Mouse (Mus musculus) monocyte, adult 2 months (primary cell): ENCODE results near the gene Ccdc141.

ENCODE experiments used
- DNase-seq, 2 experiments: peaks; one replicate each; pipeline ENCODE4 v3.0.0; 2022; ENCODE audit warnings: low spot score in 2 of 2, low read depth in 1 of 2

Ccdc141 gene

DNA sequence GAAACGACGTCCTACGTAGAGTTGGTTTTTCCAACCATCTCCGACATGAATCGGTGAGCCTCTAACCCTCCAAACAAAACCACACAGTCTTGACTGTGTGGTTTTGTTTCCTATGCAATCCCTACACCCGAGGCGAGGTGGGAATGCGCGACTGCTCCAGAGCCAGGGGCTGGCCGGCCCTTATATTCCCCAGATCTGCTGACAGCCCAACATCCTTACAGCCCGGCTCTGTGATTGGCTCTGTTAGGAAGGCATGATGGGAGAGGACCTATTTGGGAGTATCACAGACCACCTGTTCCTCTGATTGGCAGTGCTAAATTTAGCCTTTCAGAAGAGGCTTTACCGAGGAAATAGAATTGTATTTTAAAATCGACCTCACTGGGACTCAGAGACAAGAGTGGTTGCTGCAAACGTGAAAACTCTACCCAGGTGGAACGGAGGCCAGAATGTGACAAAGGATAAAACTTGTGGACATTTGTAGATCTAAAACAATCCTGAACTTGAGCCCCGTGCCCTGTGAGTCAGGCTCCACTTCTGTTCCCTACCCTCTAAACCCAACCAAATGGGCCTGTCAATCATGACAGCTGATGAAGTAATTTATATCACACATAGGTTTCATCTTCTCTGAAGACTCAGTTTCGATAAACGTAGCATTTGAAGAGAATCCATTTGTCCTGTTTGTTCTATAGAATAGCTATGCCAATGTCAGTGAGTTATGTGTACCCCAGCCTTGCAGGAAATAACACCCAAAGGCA, 187.9 kb downstream of the Ccdc141 start, which contains the start of gene Ttn:
Gene Ttn, minus strand, starts transcription at position 157 of the 755 bp plus-strand sequence.
- no peak for DNase-seq

DNA sequence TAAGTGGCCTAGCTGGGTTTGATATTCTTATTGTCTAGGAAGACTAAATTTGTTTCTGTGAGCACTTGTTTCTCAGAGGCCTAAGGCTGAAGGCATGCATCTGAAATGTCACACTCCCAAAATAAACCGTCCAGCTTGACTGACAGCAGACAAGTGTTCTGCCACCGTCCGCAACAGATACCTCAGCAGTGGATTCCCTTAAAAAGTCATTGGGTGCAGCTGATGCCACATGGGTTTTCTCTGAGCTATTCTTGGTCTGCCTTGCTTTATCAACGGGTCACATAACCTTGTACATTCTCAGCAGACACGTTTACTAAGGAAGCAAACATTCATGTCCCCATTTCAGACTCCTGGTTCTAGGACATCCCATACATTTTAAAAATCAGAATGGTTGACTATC, 188.7 kb downstream of the Ccdc141 start:
- DNase-seq = no peak

DNA sequence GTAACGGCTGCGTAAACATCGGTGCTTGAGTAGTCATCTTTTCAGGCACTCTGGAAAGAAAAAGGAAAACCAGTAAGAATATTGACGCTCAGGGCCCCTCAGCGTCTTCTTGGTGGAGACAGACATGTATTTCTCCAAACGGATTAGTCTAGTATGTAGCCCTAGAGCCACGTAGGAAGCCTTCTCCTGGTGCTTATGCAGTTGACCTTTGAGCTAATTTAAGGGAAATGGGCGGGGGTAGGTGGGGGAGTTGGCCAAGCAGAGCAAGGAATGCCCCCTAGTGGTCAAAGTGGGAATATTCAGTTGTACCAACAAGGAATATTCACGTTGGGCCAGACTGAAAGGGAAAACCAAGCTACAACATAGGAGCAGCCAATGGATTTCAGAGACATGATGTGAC, 190.3 kb downstream of the Ccdc141 start:
- no peak for DNase-seq

DNA sequence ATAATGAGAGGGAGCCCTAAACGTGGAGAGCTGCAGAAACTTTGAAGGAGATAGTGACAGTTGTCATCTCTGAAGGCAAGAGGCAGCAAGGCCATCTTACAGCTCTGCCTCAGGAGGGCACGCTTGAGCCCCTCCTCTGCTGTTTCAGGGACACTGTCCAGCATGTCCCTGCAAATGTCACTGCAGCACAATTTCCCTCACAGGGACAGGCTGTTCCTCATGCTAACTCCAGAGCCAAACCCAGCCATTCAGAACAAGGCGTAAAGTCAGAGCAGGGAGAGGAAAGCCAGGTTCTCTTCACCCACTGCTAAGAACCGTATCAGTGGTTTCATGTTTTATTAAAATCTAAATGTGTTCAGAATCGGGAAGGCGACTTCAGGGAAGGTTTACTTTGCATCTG, 192.8 kb downstream of the Ccdc141 start:
- DNase-seq = no peak

DNA sequence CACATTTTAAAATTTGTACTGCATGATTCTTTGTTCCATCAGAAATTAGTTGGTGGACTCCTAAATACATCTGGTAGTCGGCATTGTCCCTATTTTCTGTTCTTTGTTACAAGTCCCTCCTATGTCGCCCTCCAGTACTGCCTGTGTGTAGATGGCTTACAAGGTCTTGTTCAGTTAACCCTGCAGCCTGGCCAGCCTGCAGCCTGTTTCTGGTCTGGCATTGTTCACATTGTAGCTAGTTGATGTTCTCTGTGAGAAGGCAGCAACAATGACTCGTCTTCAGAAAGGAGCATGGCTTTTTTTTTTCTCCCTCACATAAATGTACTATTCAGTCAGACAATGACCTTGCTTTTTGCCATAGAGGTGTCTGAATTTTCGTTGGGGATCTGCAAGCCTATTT, 198.4 kb downstream of the Ccdc141 start:
- DNase-seq = no peak

GRCm38 (mm10) chr2:76971069-76971468, 199.4 kb downstream of the Ccdc141 start:
- DNase-seq = no peak

DNA sequence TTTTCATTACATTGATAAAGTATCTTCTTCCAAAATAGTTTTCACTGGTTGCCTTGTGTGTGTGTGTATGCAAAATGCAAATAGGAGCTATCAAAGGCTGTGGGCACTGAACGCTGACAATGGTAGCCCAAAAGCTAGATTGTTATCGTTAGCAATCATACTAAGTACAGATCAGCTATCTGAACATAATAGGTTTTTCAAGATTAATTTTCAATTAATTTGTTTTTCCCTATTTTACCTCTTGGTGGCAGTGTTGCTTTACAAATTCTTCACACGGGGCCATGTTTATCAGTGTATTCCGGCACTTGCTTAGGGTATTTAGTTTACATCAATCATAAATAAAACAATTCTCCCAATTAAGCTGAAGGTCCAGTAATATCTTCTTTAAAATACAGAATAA, 199.8 kb downstream of the Ccdc141 start:
- no peak for DNase-seq

DNA sequence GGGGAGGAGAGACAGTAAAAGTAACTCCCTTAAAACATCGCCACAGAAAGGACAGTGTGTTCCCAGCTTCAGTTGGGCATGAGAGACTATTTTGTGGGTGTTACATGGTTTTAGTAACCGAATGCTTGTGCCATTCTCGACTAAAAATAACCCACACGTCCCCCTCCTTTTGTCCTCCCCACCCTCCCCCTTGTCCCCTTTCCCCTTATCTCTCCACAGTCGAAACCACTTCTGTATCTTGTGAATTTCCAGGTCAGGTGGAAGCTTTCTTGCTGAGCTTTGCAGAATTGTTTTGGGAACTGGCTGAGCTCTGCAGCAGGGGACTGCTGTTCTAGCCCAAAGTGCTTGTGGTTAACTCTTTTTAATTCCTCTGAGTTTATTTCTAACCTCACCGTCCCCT, 200.2 kb downstream of the Ccdc141 start:
- no peak for DNase-seq

DNA sequence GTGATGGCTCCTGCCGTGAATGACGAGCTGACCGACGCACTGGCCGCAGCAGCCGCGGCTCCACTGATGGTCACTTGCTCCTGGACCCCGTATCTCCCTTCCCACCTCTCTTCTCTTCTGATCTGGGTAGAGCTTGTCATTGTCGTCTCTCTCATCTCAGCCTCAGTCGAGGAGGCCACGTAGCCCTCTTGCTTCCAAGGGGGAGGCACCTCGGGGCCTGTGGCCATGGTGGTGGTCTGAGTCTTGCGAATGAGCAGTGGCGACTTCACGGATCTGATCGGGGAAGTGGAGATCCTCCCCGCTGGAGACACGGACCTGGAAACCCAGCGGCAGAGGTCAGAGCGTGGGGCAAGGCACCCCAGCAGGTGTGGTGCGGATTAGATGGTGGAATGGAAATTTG, 200.8 kb downstream of the Ccdc141 start:
- DNase-seq = no peak

DNA sequence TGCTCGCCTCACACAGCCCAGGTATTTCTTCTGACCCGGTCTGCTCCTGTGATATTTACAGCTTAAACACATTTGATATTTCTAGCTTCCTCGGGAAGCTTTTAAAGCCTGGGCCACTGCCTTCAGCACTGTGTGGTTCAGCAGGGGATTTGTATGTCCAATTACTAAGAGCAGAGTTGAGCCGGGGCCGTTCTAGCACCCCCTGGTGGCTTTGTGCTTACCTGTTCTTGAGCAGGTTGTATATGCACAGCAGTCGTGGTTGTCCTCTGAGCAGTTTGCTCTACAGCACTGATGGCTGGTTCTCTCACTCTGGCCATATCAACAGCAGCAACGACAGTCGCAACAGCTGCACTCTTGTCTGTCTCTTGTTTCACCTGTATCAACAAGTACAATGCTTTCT, 201.5 kb downstream of the Ccdc141 start:
- DNase-seq = no peak

DNA sequence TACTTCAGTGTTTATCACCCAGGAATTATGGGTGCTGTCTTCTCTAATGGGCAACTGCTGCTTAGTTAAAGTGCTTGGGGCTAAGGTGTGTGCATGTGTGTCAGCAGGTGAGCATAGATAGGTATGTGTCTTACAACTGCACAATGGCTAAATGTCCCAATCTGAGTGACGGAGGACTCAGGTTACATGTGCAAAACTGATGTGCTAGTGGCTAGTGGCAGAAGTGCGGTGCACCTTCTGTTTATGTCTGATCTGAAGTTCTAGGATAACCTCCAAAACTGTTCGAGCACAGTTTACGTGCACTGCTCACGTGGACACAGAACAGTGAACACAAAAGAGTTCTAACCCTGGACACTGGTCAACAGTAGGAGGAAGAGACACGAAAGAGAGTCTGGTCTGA, 203.9 kb downstream of the Ccdc141 start:
- no peak for DNase-seq

GRCm38 (mm10) chr2:76966013-76966412, 204.4 kb downstream of the Ccdc141 start:
- no peak for DNase-seq

GRCm38 (mm10) chr2:76965542-76965941, 204.9 kb downstream of the Ccdc141 start:
- DNase-seq = no peak

DNA sequence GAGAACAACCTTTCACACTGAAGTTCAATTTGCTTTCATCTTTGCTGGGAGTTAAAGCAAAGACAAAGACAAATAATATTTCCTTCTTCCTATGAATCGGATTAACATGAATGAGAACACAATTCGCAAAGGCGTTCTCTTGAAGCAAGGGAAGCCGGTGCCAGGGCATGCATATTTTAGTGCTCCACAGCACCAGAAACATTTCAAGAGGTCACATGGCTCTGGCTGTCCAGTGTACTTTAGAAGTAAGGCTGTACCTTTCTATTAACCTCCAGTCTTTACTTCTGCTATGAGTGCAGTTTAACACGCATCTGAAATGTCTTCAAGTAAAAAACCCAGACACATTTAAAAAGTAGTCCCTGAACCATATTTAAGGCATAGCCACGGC, 208.4 kb downstream of the Ccdc141 start:
- DNase-seq = no peak

DNA sequence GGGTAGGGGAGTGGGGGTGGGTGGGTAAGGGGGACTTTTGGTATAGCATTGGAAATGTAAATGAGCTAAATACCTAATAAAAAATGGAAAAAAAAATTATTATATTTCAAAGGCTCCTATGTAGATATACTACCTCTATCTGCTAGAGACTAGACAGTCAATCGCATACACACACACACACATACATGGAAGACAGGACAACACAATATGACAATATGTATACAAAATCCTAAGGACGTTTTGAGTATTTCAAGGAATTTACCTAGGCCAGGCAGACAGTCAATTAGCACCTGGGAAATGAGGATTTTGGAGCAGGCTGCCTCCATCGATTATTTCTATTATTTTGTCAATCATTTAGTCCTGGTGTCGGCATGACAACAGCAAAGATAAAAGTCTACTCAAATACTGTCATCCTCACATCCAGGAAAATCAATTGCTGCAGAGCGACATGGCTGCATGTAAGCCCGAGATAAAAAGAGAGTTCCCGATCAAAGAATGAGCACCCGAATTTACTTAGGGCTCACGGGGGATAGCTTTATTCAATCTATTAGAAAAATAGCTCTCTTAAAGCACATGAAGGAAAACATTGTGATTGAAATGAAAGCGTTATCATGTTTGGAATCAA, 208.9 kb downstream of the Ccdc141 start:
- no peak for DNase-seq
